Mouse (Mus musculus): ENCODE measurements around the gene D8Ertd738e. TPM values are rescaled to one million over a fixed set of nuclear protein-coding genes. Genes with fewer than 3 reads are reported as not detected.
A peak's percentile ranks its signal among the peaks of the same experiment; 100 is the strongest.

D8Ertd738e gene
- polyA plus RNA-seq, 1 experiment from 2014 or later, result 314 TPM

- peaks cover 40% of the 10 kb centered on the region for H3K36me3 ChIP-seq
- no peaks in the 10 kb centered on the region for H3K9me3 ChIP-seq (replicated peaks)
- WGBS, result 21% methylated on average over 10 of the region's 10 CpGs
- no peak for ATAC-seq (ENCODE audit: insufficient number of reproducible peaks, low FRiP score, low TSS enrichment, low read depth)
- peak overlapping the region; percentile 94 for H3K9ac ChIP-seq
- H3K4me1 ChIP-seq, result peaks cover 24% of the 10 kb centered on the region
- peak overlapping the region; percentile 68 for H3K4me2 ChIP-seq (replicated peaks)
- H3K27me3 ChIP-seq, result no peaks in the 10 kb centered on the region
- no peak overlapping the region for H3K27ac ChIP-seq (replicated peaks)
- peak overlapping the region; percentile 80 for H3K4me3 ChIP-seq (replicated peaks)
These were observed 13.6 kb downstream of the D8Ertd738e start for GRCm38 (mm10) chr8:84235746-84236409.

- WGBS, result 85% methylated on average over 2 of the region's 2 CpGs
- peaks cover 67% of the 10 kb centered on the region for H3K36me3 ChIP-seq
- peaks cover 24% of the 10 kb centered on the region for H3K4me1 ChIP-seq
- H3K27ac ChIP-seq (replicated peaks), result no peak overlapping the region
- no peak overlapping the region for H3K9ac ChIP-seq
- ATAC-seq (ENCODE audit: insufficient number of reproducible peaks, low FRiP score, low TSS enrichment, low read depth), result no peak
- H3K4me3 ChIP-seq (replicated peaks), result no peak overlapping the region
- H3K4me2 ChIP-seq (replicated peaks), result no peak overlapping the region
- H3K27me3 ChIP-seq, result no peaks in the 10 kb centered on the region
- no peaks in the 10 kb centered on the region for H3K9me3 ChIP-seq (replicated peaks)
These were observed 16.5 kb downstream of the D8Ertd738e start for GRCm38 (mm10) chr8:84233055-84233454.

- ATAC-seq (ENCODE audit: insufficient number of reproducible peaks, low FRiP score, low TSS enrichment, low read depth), result no peak
- Histone ChIP-seq H3K9me3 (replicated peaks) (no peaks in the 10 kb centered on the region), H3K4me1 (peaks cover 12% of the 10 kb centered on the region), H3K36me3 (peaks cover 90% of the 10 kb centered on the region), H3K27me3 (no peaks in the 10 kb centered on the region), H3K4me3 (replicated peaks) (no peak overlapping the region), H3K27ac (replicated peaks) (no peak overlapping the region), H3K9ac (no peak overlapping the region), H3K4me2 (replicated peaks) (no peak overlapping the region)
- 83% methylated on average over 17 of the region's 17 CpGs for WGBS
These were observed 18.8 kb downstream of the D8Ertd738e start for GRCm38 (mm10) chr8:84230735-84231134.

GRCm38 (mm10) chr8:84223322-84224029 lies 26.0 kb downstream of the D8Ertd738e start:
- H3K4me1 ChIP-seq, result no peaks in the 10 kb centered on the region
- H3K4me2 ChIP-seq (replicated peaks), result no peak overlapping the region
- ATAC-seq (ENCODE audit: insufficient number of reproducible peaks, low FRiP score, low TSS enrichment, low read depth), result 0 out of 2 replicates have a peak, but pooled peaks have one; percentile 48
- 76% methylated on average over 21 of the region's 21 CpGs for WGBS
- no peak overlapping the region for H3K4me3 ChIP-seq (replicated peaks)
- H3K27me3 ChIP-seq, result no peaks in the 10 kb centered on the region
- H3K9ac ChIP-seq, result no peak overlapping the region
- H3K9me3 ChIP-seq (replicated peaks), result no peaks in the 10 kb centered on the region
- H3K36me3 ChIP-seq, result peaks cover 94% of the 10 kb centered on the region
- H3K27ac ChIP-seq (replicated peaks), result no peak overlapping the region

- ATAC-seq (ENCODE audit: insufficient number of reproducible peaks, low FRiP score, low TSS enrichment, low read depth), result no peak
- Histone ChIP-seq H3K27ac (replicated peaks) (no peak overlapping the region), H3K4me3 (replicated peaks) (no peak overlapping the region), H3K36me3 (peaks cover 94% of the 10 kb centered on the region), H3K27me3 (no peaks in the 10 kb centered on the region), H3K9ac (no peak overlapping the region), H3K4me2 (replicated peaks) (no peak overlapping the region), H3K4me1 (no peaks in the 10 kb centered on the region), H3K9me3 (replicated peaks) (no peaks in the 10 kb centered on the region)
- WGBS, result 93% methylated on average over 9 of the region's 9 CpGs
These were observed 26.9 kb downstream of the D8Ertd738e start for GRCm38 (mm10) chr8:84222566-84223165.

GRCm38 (mm10) chr8:84220105-84220504 lies 29.4 kb downstream of the D8Ertd738e start:
- peaks cover 94% of the 10 kb centered on the region for H3K36me3 ChIP-seq
- no peaks in the 10 kb centered on the region for H3K9me3 ChIP-seq (replicated peaks)
- H3K4me1 ChIP-seq, result no peaks in the 10 kb centered on the region
- H3K27ac ChIP-seq (replicated peaks), result no peak overlapping the region
- H3K27me3 ChIP-seq, result no peaks in the 10 kb centered on the region
- 83% methylated on average over 7 of the region's 7 CpGs for WGBS
- no peak overlapping the region for H3K4me3 ChIP-seq (replicated peaks)
- H3K9ac ChIP-seq, result no peak overlapping the region
- H3K4me2 ChIP-seq (replicated peaks), result no peak overlapping the region
- no peak for ATAC-seq (ENCODE audit: insufficient number of reproducible peaks, low FRiP score, low TSS enrichment, low read depth)

- no peak for ATAC-seq (ENCODE audit: insufficient number of reproducible peaks, low FRiP score, low TSS enrichment, low read depth)
- Histone ChIP-seq H3K27me3 (no peaks in the 10 kb centered on the region), H3K4me1 (no peaks in the 10 kb centered on the region), H3K9me3 (replicated peaks) (no peaks in the 10 kb centered on the region), H3K4me2 (replicated peaks) (no peak overlapping the region), H3K36me3 (peaks cover 93% of the 10 kb centered on the region), H3K27ac (replicated peaks) (no peak overlapping the region), H3K4me3 (replicated peaks) (no peak overlapping the region), H3K9ac (no peak overlapping the region)
- WGBS, result 91% methylated on average over 5 of the region's 5 CpGs
These were observed 31.4 kb downstream of the D8Ertd738e start for GRCm38 (mm10) chr8:84218143-84218542.

GRCm38 (mm10) chr8:84217206-84217605 lies 32.3 kb downstream of the D8Ertd738e start:
- Histone ChIP-seq H3K27me3 (no peaks in the 10 kb centered on the region), H3K9me3 (replicated peaks) (no peaks in the 10 kb centered on the region), H3K9ac (no peak overlapping the region), H3K36me3 (peaks cover 93% of the 10 kb centered on the region), H3K4me2 (replicated peaks) (no peak overlapping the region), H3K27ac (replicated peaks) (no peak overlapping the region), H3K4me3 (replicated peaks) (no peak overlapping the region), H3K4me1 (no peaks in the 10 kb centered on the region)
- ATAC-seq (ENCODE audit: insufficient number of reproducible peaks, low FRiP score, low TSS enrichment, low read depth), result no peak
- 92% methylated on average over 11 of the region's 11 CpGs for WGBS

- Histone ChIP-seq H3K27me3 (no peaks in the 10 kb centered on the region), H3K4me3 (replicated peaks) (no peak overlapping the region), H3K9ac (no peak overlapping the region), H3K27ac (replicated peaks) (no peak overlapping the region), H3K36me3 (peaks cover 94% of the 10 kb centered on the region), H3K4me2 (replicated peaks) (no peak overlapping the region), H3K4me1 (peaks cover 23% of the 10 kb centered on the region), H3K9me3 (replicated peaks) (no peaks in the 10 kb centered on the region)
- no peak for ATAC-seq (ENCODE audit: insufficient number of reproducible peaks, low FRiP score, low TSS enrichment, low read depth)
- 90% methylated on average over 4 of the region's 4 CpGs for WGBS
These were observed 36.2 kb downstream of the D8Ertd738e start for GRCm38 (mm10) chr8:84213277-84213676.

- H3K27me3 ChIP-seq, result no peaks in the 10 kb centered on the region
- WGBS, result 92% methylated on average over 31 of the region's 31 CpGs
- no peak for ATAC-seq (ENCODE audit: insufficient number of reproducible peaks, low FRiP score, low TSS enrichment, low read depth)
These were observed 37.5 kb downstream of the D8Ertd738e start for GRCm38 (mm10) chr8:84211881-84212563.

GRCm38 (mm10) chr8:84211202-84211601 lies 38.3 kb downstream of the D8Ertd738e start:
- Histone ChIP-seq H3K9ac (no peak overlapping the region), H3K4me2 (replicated peaks) (no peak overlapping the region), H3K4me1 (peaks cover 40% of the 10 kb centered on the region), H3K36me3 (peaks cover 78% of the 10 kb centered on the region), H3K4me3 (replicated peaks) (no peak overlapping the region), H3K9me3 (replicated peaks) (no peaks in the 10 kb centered on the region), H3K27me3 (no peaks in the 10 kb centered on the region), H3K27ac (replicated peaks) (no peak overlapping the region)
- ATAC-seq (ENCODE audit: insufficient number of reproducible peaks, low FRiP score, low TSS enrichment, low read depth), result no peak; the same call in 1 of the 2 replicates
- WGBS, result 89% methylated on average over 3 of the region's 3 CpGs

More at GRCm38 (mm10) chr8:84211881-84212563, 37.5 kb downstream of the D8Ertd738e start:
- H3K4me3 ChIP-seq (replicated peaks), result no peak overlapping the region
- H3K36me3 ChIP-seq, result peaks cover 86% of the 10 kb centered on the region
- no peaks in the 10 kb centered on the region for H3K9me3 ChIP-seq (replicated peaks)
- peaks cover 35% of the 10 kb centered on the region for H3K4me1 ChIP-seq
- H3K4me2 ChIP-seq (replicated peaks), result no peak overlapping the region
- H3K27ac ChIP-seq (replicated peaks), result no peak overlapping the region
- H3K9ac ChIP-seq, result no peak overlapping the region
